Mouse (Mus musculus): ENCODE data around the gene Npas2. TPM values are rescaled to one million over a fixed set of nuclear protein-coding genes. Genes with fewer than 3 reads are reported as not detected.

Npas2 gene
- total RNA-seq, 2 experiments from 2014 or later: not detected

- no peak for ATAC-seq (replicated peaks; ENCODE audit: low FRiP score, poor library complexity, severe bottlenecking)
Measured at GRCm38 (mm10) chr1:39280989-39281875, 87.7 kb downstream of the Npas2 start.

- ATAC-seq (replicated peaks; ENCODE audit: low FRiP score, poor library complexity, severe bottlenecking): no peak
Measured at GRCm38 (mm10) chr1:39281888-39282287, 88.4 kb downstream of the Npas2 start.

DNA sequence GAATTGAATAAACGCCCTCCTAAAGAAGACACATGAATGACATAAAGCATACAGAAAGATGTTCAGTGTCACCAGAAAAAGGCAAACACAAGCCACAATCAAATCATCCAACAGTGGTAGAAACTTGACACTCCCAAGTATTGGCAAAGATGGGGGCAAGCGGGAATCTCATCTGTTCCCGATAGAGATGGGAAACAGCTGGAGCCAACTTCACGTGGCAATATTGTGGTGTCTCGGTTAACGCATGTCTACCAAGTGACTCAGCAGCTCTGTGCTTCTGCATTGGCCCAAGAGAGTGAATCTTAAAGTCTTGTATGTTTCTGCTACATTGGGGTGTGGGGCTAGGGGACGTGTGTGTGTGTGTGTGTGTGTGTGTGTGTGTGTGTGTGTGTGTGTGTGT lies 89.8 kb downstream of the Npas2 start:
- ATAC-seq (replicated peaks; ENCODE audit: low FRiP score, poor library complexity, severe bottlenecking): no peak

- ATAC-seq (replicated peaks; ENCODE audit: low FRiP score, poor library complexity, severe bottlenecking): no peak
Measured at GRCm38 (mm10) chr1:39284786-39285185, 91.3 kb downstream of the Npas2 start.

DNA sequence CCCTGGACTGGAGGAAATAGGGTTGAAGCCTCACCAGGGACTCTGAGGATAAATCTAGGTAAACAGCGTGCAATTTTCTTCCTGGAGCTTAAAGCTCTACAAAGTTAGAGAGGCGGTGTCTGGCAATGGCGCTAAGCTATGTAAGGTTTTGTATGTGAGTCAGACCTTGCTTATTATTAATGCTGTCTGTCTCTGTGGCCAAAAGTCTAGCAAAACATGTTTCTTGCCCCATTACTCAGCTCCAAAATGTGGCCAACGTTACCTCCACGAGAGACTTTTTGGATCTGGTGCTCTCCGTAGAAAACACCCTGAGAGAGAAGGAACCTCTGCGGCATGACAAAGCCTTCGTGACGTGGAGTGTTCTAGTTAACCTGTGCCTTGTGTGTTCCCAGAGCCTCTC lies 93.5 kb downstream of the Npas2 start:
- ATAC-seq (replicated peaks; ENCODE audit: low FRiP score, poor library complexity, severe bottlenecking): no peak

GRCm38 (mm10) chr1:39287831-39288230 lies 94.3 kb downstream of the Npas2 start:
- no peak for ATAC-seq (replicated peaks; ENCODE audit: low FRiP score, poor library complexity, severe bottlenecking)

- no peak for ATAC-seq (replicated peaks; ENCODE audit: low FRiP score, poor library complexity, severe bottlenecking)
Measured at GRCm38 (mm10) chr1:39288425-39288824, 94.9 kb downstream of the Npas2 start.

DNA sequence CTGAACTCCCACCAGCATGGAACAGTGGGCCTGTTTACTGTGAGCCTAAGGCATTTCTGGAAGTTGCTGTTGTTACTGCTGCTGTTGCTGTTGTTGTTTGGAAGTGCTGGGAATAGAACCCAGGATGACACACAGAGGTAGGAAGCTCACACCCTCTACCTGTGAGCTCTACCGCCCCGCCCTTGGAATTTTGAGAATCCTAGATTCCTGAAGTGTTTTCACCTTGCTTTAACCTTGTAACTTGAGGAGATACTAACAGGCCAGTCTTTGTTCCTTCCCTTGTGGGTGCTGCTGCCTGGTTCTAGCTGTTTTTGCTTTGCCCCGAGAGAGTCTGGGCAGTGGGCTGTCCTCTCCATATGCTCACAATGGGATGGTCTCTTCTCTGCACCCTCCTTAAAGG lies 98.5 kb downstream of the Npas2 start:
- ATAC-seq (replicated peaks; ENCODE audit: low FRiP score, poor library complexity, severe bottlenecking): no peak

DNA sequence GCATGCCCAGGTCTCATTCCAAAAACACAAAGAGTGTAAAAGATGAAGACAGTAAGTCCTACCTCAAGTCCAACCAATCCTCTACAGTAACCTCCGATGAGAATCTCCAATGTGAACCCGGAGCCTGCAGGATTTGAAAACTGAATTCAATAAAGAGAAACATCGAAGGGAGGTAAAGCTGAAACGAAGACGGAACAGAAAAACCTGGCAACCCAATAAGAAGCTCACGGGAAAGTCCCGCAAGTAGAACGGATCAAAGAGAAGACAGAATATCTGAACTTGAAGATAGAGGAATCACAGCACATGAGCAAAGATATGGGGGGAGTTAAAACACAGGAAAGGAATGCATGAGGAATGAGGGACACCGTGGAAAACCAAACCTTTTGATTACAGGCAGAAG lies 104.8 kb downstream of the Npas2 start:
- ATAC-seq (replicated peaks; ENCODE audit: low FRiP score, poor library complexity, severe bottlenecking): no peak

- no peak for ATAC-seq (replicated peaks; ENCODE audit: low FRiP score, poor library complexity, severe bottlenecking)
Measured at GRCm38 (mm10) chr1:39300243-39300642, 106.7 kb downstream of the Npas2 start.

GRCm38 (mm10) chr1:39300676-39301075 lies 107.1 kb downstream of the Npas2 start:
- ATAC-seq (replicated peaks; ENCODE audit: low FRiP score, poor library complexity, severe bottlenecking): no peak

DNA sequence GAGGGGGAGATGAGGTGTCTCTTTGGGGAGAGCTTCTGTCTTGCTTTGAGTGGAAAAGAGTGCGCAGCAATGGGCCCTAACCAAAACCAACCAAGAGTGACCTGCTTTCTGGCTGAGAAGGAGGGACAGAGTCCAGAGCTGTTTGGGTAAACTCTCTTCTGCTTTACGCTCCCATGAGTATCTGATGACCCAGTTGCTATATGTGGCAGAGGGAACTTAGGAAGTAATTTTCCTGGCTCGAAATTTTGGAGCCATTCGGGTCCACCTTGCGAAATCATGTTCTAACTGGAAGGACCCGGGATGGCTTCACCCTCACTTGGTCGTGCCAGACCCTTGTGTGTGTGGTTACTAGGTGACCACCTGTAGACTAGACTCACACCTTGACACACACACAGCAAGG lies 108.7 kb downstream of the Npas2 start:
- no peak for ATAC-seq (replicated peaks; ENCODE audit: low FRiP score, poor library complexity, severe bottlenecking)

GRCm38 (mm10) chr1:39303054-39303649 lies 109.6 kb downstream of the Npas2 start:
- ATAC-seq (replicated peaks; ENCODE audit: low FRiP score, poor library complexity, severe bottlenecking): no peak

GRCm38 (mm10) chr1:39307291-39307690 lies 113.8 kb downstream of the Npas2 start:
- ATAC-seq (replicated peaks; ENCODE audit: low FRiP score, poor library complexity, severe bottlenecking): no peak

DNA sequence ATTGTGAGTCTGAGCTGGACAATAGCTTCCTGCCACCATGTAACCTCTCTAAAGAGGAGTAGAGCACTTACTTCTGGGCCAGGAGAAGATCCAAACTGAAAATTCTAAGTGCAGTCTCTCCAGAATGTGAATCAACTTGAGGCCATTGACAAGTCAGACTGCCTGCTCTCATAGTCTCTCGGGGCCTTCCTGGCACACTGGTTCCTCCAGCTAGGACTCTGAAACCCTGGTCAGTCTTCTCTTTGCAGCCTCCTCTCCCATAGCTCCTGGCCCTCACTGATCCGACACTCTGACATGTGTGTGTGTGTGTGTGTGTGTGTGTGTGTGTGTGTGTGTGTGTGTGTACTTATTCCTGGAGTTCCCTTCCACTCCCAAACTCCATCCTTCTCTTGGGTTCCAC lies 114.4 kb downstream of the Npas2 start:
- ATAC-seq (replicated peaks; ENCODE audit: low FRiP score, poor library complexity, severe bottlenecking): no peak

DNA sequence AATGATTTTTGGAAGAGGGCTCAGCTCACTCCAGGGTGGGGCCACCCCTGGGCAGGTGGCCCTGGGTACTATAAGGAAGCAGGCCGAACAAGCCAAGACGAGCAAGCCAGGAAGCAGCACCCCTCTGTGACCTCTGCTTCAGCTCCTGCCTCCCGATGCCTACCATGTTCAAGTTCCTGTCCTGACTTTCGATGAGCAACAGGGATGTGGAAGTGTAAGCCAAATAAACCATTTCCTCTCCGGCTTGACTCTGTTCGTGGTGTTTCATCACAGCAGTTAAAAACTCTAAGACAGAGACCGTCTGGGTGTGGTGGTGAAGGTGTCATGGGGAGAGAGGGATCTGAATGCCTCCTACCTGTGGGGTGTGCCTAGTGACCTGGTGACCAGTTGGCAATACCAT lies 116.0 kb downstream of the Npas2 start:
- no peak for ATAC-seq (replicated peaks; ENCODE audit: low FRiP score, poor library complexity, severe bottlenecking)

GRCm38 (mm10) chr1:39312345-39312967 lies 118.9 kb downstream of the Npas2 start:
- ATAC-seq (replicated peaks; ENCODE audit: low FRiP score, poor library complexity, severe bottlenecking): no peak

- ATAC-seq (replicated peaks; ENCODE audit: low FRiP score, poor library complexity, severe bottlenecking): no peak
Measured at GRCm38 (mm10) chr1:39313352-39314245, 120.1 kb downstream of the Npas2 start.

DNA sequence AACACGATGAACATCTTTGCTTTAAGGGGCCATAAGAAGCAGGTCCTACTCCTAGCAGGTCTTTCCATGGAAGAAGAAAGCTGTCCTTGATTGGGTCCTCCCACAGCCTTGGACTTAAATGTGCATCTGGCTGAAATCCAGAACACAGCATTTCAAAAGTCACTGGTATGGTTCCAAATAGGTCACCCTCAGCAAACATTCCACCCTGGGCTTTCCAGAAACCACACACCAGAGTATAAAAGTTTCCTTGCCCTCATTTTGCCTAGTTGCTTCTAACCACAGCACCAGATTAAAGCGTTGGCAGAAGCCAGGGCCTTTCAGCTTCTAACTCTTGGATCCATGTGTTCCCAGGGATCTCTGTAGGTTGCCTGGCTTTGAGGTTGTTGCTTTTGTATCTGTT lies 124.4 kb downstream of the Npas2 start:
- ATAC-seq (replicated peaks; ENCODE audit: low FRiP score, poor library complexity, severe bottlenecking): no peak

DNA sequence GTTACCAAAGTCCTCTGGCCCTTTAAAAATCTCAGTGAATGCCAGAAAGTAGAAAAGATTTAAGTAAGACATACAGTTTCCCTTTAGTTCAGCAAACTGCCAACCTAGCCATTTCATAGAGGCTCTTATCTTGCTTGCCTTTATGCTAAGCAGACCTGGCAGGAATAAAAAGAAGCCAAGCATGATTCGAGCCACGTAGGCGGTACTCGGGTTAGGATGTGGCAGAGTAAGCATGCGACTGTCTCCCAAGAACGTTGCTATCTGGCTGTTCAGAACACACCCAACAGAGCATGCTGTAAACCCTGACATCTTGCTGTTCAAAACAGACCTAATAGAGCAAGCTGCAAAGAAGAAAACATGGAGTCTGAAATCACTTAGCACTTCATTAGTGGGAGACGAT lies 125.3 kb downstream of the Npas2 start:
- ATAC-seq (replicated peaks; ENCODE audit: low FRiP score, poor library complexity, severe bottlenecking): no peak

Data from erythroblast, adult 5-6 weeks (primary cell).